Mouse (Mus musculus) limb, embryonic 13.5 days (tissue): Measurements from ENCODE around the gene Sergef. TPM values are rescaled to one million over a fixed set of nuclear protein-coding genes. Genes with fewer than 3 reads are reported as not detected.

Source experiments
- ATAC-seq: fragments of 200-750 bp; cut with Nextera tagmentation; 2 replicates; pipeline ENCODE4 v1.8.0; 2017; ENCODE audit warnings: low read depth, moderate number of reproducible peaks, moderate TSS enrichment; ENCODE audit not compliant: low FRiP score
- H3K27ac ChIP-seq: fragments of 300-500 bp; sonication (generic); 2 replicates; pipeline ENCODE4 v1.5.1; 2015; ENCODE audit warnings: inconsistent platforms, mild to moderate bottlenecking, moderate library complexity
- H3K27me3 ChIP-seq: fragments of 300-500 bp; sonication (generic); 2 replicates; pipeline ENCODE4 v1.6.1; 2015; ENCODE audit warnings: mild to moderate bottlenecking, inconsistent platforms
- H3K36me3 ChIP-seq: fragments of 300-500 bp; sonication (generic); 2 replicates; pipeline ENCODE4 v1.6.1; 2015; ENCODE audit warnings: inconsistent platforms, mild to moderate bottlenecking, moderate library complexity
- H3K4me1 ChIP-seq: fragments of 300-500 bp; sonication (generic); 2 replicates; pipeline ENCODE4 v1.6.1; 2015; ENCODE audit warnings: inconsistent platforms
- H3K4me2 ChIP-seq: fragments of 300-500 bp; sonication (generic); replicated peaks from 2 replicates; pipeline ENCODE4 v1.6.1; 2015; ENCODE audit warnings: inconsistent platforms, mild to moderate bottlenecking, moderate library complexity
- H3K4me3 ChIP-seq: fragments of 300-500 bp; sonication (generic); 2 replicates; pipeline ENCODE4 v1.5.1; 2015; ENCODE audit warnings: moderate library complexity, mild to moderate bottlenecking, inconsistent platforms
- H3K9ac ChIP-seq: fragments of 300-500 bp; sonication (generic); 2 replicates; pipeline ENCODE4 v1.6.1; 2015; ENCODE audit warnings: mild to moderate bottlenecking, inconsistent platforms
- H3K9me3 ChIP-seq: fragments of 300-500 bp; sonication (generic); 2 replicates; pipeline ENCODE4 v1.6.1; 2016; ENCODE audit warnings: inconsistent platforms
- WGBS: fragments of 180-500 bp; shearing (Covaris S2); methylation state at CpG from one replicate; pipeline ENCODE4 v1.1.7; 2015; 5-methylcytosine and 5-hydroxymethylcytosine counted together
- polyA plus RNA-seq: library from polyadenylated mRNA; unstranded; fragments of >200 nt; fragmentation: Nextera tagmentation; extraction: Ambion mirVana; gene quantifications from 2 replicates; pipeline ENCODE4 v1.2.1, GENCODE M21; 2015

The Sergef gene
- polyA plus RNA-seq, 1 experiment from 2014 or later: 13.2 TPM

- Histone ChIP-seq H3K4me3 (no peak overlapping the region), H3K4me2 (no peak overlapping the region), H3K9me3 (no peaks in the 10 kb centered on the region), H3K4me1 (peaks cover 18% of the 10 kb centered on the region), H3K27me3 (peaks cover 74% of the 10 kb centered on the region), H3K9ac (no peak overlapping the region), H3K27ac (no peak overlapping the region), H3K36me3 (no peaks in the 10 kb centered on the region)
- ATAC-seq: no peak
- 81% methylated on average over 1 of the region's 1 CpGs for WGBS
Observed at GRCm38 (mm10) chr7:46399676-46400075, 239.9 kb downstream of the Sergef start.

GRCm38 (mm10) chr7:46398612-46399011, 241.0 kb downstream of the Sergef start:
- 52% methylated on average over 4 of the region's 4 CpGs for WGBS
- H3K9ac ChIP-seq: no peak overlapping the region
- no peak overlapping the region for H3K27ac ChIP-seq
- no peak overlapping the region for H3K4me2 ChIP-seq
- no peak overlapping the region for H3K4me3 ChIP-seq
- no peak for ATAC-seq
- H3K9me3 ChIP-seq: no peaks in the 10 kb centered on the region
- peaks cover 18% of the 10 kb centered on the region for H3K4me1 ChIP-seq
- H3K36me3 ChIP-seq: no peaks in the 10 kb centered on the region
- H3K27me3 ChIP-seq: peaks cover 85% of the 10 kb centered on the region

GRCm38 (mm10) chr7:46397732-46398333, 241.8 kb downstream of the Sergef start:
- ATAC-seq: no peak
- Histone ChIP-seq H3K27me3 (peaks cover 92% of the 10 kb centered on the region), H3K9me3 (no peaks in the 10 kb centered on the region), H3K4me2 (peak overlapping the region; percentile 96), H3K4me1 (peaks cover 18% of the 10 kb centered on the region), H3K27ac (no peak overlapping the region), H3K4me3 (peak overlapping the region; percentile 51), H3K9ac (no peak overlapping the region), H3K36me3 (no peaks in the 10 kb centered on the region)
- 13% methylated on average over 69 of the region's 70 CpGs for WGBS

- Histone ChIP-seq H3K36me3 (no peaks in the 10 kb centered on the region), H3K4me2 (peak overlapping the region; percentile 96), H3K4me3 (peak overlapping the region; percentile 51), H3K9me3 (no peaks in the 10 kb centered on the region), H3K27ac (no peak overlapping the region), H3K9ac (no peak overlapping the region), H3K4me1 (peaks cover 18% of the 10 kb centered on the region), H3K27me3 (peaks cover 93% of the 10 kb centered on the region)
- no peak for ATAC-seq
- 2% methylated on average over 59 of the region's 64 CpGs for WGBS
Observed at GRCm38 (mm10) chr7:46396928-46397731, 242.5 kb downstream of the Sergef start.

- no peak within 1 kb of the TSS for H3K9ac ChIP-seq
- peak within 1 kb of the TSS; percentile 96 for H3K4me2 ChIP-seq
Observed at GRCm38 (mm10) chr7:46396231-46396927, 243.2 kb downstream of the Sergef start, which contains the start of gene Kcnc1. Gene Kcnc1, plus strand, starts transcription at chr7:46396497.

GRCm38 (mm10) chr7:46395571-46395970, 244.0 kb downstream of the Sergef start:
- Histone ChIP-seq H3K9ac (no peak overlapping the region), H3K4me1 (peaks cover 18% of the 10 kb centered on the region), H3K27ac (no peak overlapping the region), H3K9me3 (no peaks in the 10 kb centered on the region), H3K4me3 (peak overlapping the region; percentile 51), H3K27me3 (peaks cover 86% of the 10 kb centered on the region), H3K36me3 (no peaks in the 10 kb centered on the region), H3K4me2 (peak overlapping the region; percentile 96)
- WGBS: 24% methylated on average over 6 of the region's 6 CpGs
- no peak for ATAC-seq

More at GRCm38 (mm10) chr7:46396231-46396927, 243.2 kb downstream of the Sergef start, which contains the start of gene Kcnc1:
- peaks cover 92% of the 10 kb centered on the region for H3K27me3 ChIP-seq
- no peaks in the 10 kb centered on the region for H3K36me3 ChIP-seq
- H3K27ac ChIP-seq: no peak within 1 kb of the TSS
- peak within 1 kb of the TSS; percentile 51 for H3K4me3 ChIP-seq
- peak; percentile 82 for ATAC-seq
- H3K9me3 ChIP-seq: no peaks in the 10 kb centered on the region
- WGBS: 0% methylated on average over 57 of the region's 93 CpGs
- H3K4me1 ChIP-seq: peaks cover 18% of the 10 kb centered on the region

GRCm38 (mm10) chr7:46394933-46395332, 244.7 kb downstream of the Sergef start:
- H3K27me3 ChIP-seq: peaks cover 80% of the 10 kb centered on the region
- no peaks in the 10 kb centered on the region for H3K9me3 ChIP-seq
- H3K9ac ChIP-seq: no peak overlapping the region
- H3K4me1 ChIP-seq: peaks cover 18% of the 10 kb centered on the region
- no peaks in the 10 kb centered on the region for H3K36me3 ChIP-seq
- WGBS: 66% methylated on average over 4 of the region's 4 CpGs
- ATAC-seq: no peak
- no peak overlapping the region for H3K27ac ChIP-seq
- H3K4me3 ChIP-seq: no peak overlapping the region
- no peak overlapping the region for H3K4me2 ChIP-seq

- H3K9me3 ChIP-seq: no peaks in the 10 kb centered on the region
- H3K9ac ChIP-seq: no peak overlapping the region
- no peak overlapping the region for H3K27ac ChIP-seq
- no peak for ATAC-seq
- H3K4me2 ChIP-seq: no peak overlapping the region
- H3K27me3 ChIP-seq: peaks cover 70% of the 10 kb centered on the region
- H3K36me3 ChIP-seq: no peaks in the 10 kb centered on the region
- H3K4me3 ChIP-seq: no peak overlapping the region
- WGBS: 29% methylated on average over 12 of the region's 12 CpGs
- peaks cover 18% of the 10 kb centered on the region for H3K4me1 ChIP-seq
Observed at GRCm38 (mm10) chr7:46393718-46394511, 245.7 kb downstream of the Sergef start.

Other genes with a start within 250 kb of the Sergef start
- gene Kcnc1, start 243.3 kb downstream of the Sergef start, polyA plus RNA-seq: 0.06 and 0.60 TPM in 2 replicates
- 0.09 and 0.25 TPM in 2 replicates for gene Tph1, start 32.7 kb upstream of the Sergef start, polyA plus RNA-seq
- 32.5 and 35.4 TPM in 2 replicates for gene Saal1, start 70.9 kb upstream of the Sergef start, polyA plus RNA-seq
- gene Saa3, start 75.9 kb upstream of the Sergef start, polyA plus RNA-seq: 0.41 and 0.59 TPM in 2 replicates
- not detected in 2 replicates for gene Saa4, start 92.8 kb upstream of the Sergef start, polyA plus RNA-seq
- gene Saa1, start 103.2 kb upstream of the Sergef start, polyA plus RNA-seq: 2.3 and 4.2 TPM in 2 replicates
- 3.1 and 5.0 TPM in 2 replicates for gene Saa2, start 112.0 kb upstream of the Sergef start, polyA plus RNA-seq
- gene Hps5, start 156.3 kb upstream of the Sergef start, polyA plus RNA-seq: 22.2 and 23.8 TPM in 2 replicates
- 51.3 and 56.3 TPM in 2 replicates for gene Gtf2h1, start 156.3 kb upstream of the Sergef start, polyA plus RNA-seq
- 1,645 and 1,659 TPM in 2 replicates for gene Ldha, start 201.7 kb upstream of the Sergef start, polyA plus RNA-seq
- gene Ldhc, start 221.4 kb upstream of the Sergef start, polyA plus RNA-seq: not detected in 2 replicates